Mouse (Mus musculus): Measurements from ENCODE around the gene Krt75.

Krt75 gene

GRCm38 (mm10) chr15:101573796-101574345 is at the start of gene Krt75:
Gene Krt75, minus strand, starts transcription at chr15:101573904.
- DNase-seq (ENCODE audit: extremely low spot score, low spot score), result no peak

- no peak for DNase-seq (ENCODE audit: extremely low spot score, low spot score)
These were observed 25.4 kb upstream of the Krt75 start for GRCm38 (mm10) chr15:101599123-101599522.

GRCm38 (mm10) chr15:101588216-101588615 is 14.5 kb upstream of the Krt75 start:
- no peak for DNase-seq (ENCODE audit: extremely low spot score, low spot score)

GRCm38 (mm10) chr15:101584456-101584855 is 10.8 kb upstream of the Krt75 start:
- DNase-seq (ENCODE audit: extremely low spot score, low spot score), result no peak

GRCm38 (mm10) chr15:101583211-101583965 is 9.7 kb upstream of the Krt75 start:
- DNase-seq (ENCODE audit: extremely low spot score, low spot score), result no peak

- no peak for DNase-seq (ENCODE audit: extremely low spot score, low spot score)
These were observed 8.0 kb upstream of the Krt75 start for GRCm38 (mm10) chr15:101581701-101582100.

GRCm38 (mm10) chr15:101575506-101575905 is 1.8 kb upstream of the Krt75 start:
- DNase-seq (ENCODE audit: extremely low spot score, low spot score), result no peak

- no peak for DNase-seq (ENCODE audit: extremely low spot score, low spot score)
These were observed 5.9 kb downstream of the Krt75 start for GRCm38 (mm10) chr15:101567780-101568179.

GRCm38 (mm10) chr15:101562850-101563249 is 10.9 kb downstream of the Krt75 start, which contains the start of gene Krt90:
Gene Krt90, minus strand, starts transcription at chr15:101562950.
- no peak for DNase-seq (ENCODE audit: extremely low spot score, low spot score)

GRCm38 (mm10) chr15:101558034-101558646 is 15.6 kb downstream of the Krt75 start:
- DNase-seq (ENCODE audit: extremely low spot score, low spot score), result peak; percentile 71

GRCm38 (mm10) chr15:101553169-101553568 is 20.5 kb downstream of the Krt75 start:
- DNase-seq (ENCODE audit: extremely low spot score, low spot score), result peak; percentile 45

GRCm38 (mm10) chr15:101552188-101552587 is 21.5 kb downstream of the Krt75 start:
- DNase-seq (ENCODE audit: extremely low spot score, low spot score), result no peak

- DNase-seq (ENCODE audit: extremely low spot score, low spot score), result no peak
These were observed 23.1 kb downstream of the Krt75 start, which contains the start of gene Krt82 for GRCm38 (mm10) chr15:101550567-101550966. Gene Krt82, minus strand, starts transcription at chr15:101550667.

GRCm38 (mm10) chr15:101544478-101544877 is 29.2 kb downstream of the Krt75 start:
- no peak for DNase-seq (ENCODE audit: extremely low spot score, low spot score)

- no peak for DNase-seq (ENCODE audit: extremely low spot score, low spot score)
These were observed 31.2 kb downstream of the Krt75 start for GRCm38 (mm10) chr15:101542543-101542942.

GRCm38 (mm10) chr15:101538580-101538900 is 35.2 kb downstream of the Krt75 start:
- DNase-seq (ENCODE audit: extremely low spot score, low spot score), result no peak

- no peak for DNase-seq (ENCODE audit: extremely low spot score, low spot score)
These were observed 35.7 kb downstream of the Krt75 start for GRCm38 (mm10) chr15:101537864-101538579.

GRCm38 (mm10) chr15:101536054-101536850 is 37.5 kb downstream of the Krt75 start:
- no peak for DNase-seq (ENCODE audit: extremely low spot score, low spot score)

- no peak for DNase-seq (ENCODE audit: extremely low spot score, low spot score)
These were observed 41.0 kb downstream of the Krt75 start, which contains the start of gene Krt84 for GRCm38 (mm10) chr15:101532720-101533119. Gene Krt84, minus strand, starts transcription at chr15:101532820.

GRCm38 (mm10) chr15:101522556-101523232 is 51.0 kb downstream of the Krt75 start:
- no peak for DNase-seq (ENCODE audit: extremely low spot score, low spot score)

Data from neural tube, embryonic 10.5 days (tissue).